Mouse (Mus musculus) adrenal gland, postnatal 36 days (tissue): ENCODE measurements at regions not wholly inside any gene's neighbourhood (a gene's known extent, or its start where the extent isn't known, plus 50 kb on each side); places are given as distances from the start of the nearest gene placed in this dataset.

Experiments
- DNase-seq, 2 experiments: peaks; one replicate each; pipeline ENCODE4 v3.0.0; 2021; ENCODE audit warnings: mixed read lengths in 1 of 2

DNA sequence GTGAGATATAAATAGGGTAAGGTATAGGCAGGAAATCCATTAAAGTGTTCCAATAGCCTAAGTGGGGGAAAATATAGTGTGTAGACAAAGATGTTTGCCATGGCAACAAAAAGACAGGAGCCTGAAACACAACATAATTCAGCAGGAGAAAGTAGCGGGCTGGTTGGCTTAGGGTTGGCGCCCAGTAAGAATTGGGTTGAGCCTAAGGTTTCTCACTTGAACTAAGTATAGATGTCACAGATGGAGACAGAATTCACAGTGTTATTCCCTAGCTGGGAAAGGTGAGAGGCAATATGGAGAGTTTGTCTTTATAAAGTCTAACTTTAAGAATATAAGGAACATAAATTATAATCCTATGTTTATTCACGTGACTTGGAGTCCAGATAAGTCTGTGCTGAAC, 64.8 kb upstream of the Ogfrl1 start:
- no peak for DNase-seq

DNA sequence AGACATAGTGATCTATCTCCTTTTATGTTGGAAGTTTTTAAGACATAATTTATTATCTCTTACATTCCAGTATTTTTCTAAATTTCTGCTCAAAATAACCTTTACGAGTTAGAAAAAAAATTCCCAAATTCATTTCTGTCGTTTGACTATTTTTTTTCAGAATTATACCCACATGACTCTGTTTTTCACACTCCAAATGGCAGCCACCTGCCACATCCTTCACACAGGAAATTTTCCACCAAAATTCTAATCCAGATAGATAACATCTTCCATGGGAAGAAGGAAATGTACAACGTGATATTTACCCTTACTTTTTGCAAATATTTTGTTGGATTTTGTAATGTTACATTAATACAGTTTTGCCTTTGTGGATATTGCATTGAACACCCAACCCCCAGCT, 66.5 kb upstream of the Ogfrl1 start:
- DNase-seq = no peak

DNA sequence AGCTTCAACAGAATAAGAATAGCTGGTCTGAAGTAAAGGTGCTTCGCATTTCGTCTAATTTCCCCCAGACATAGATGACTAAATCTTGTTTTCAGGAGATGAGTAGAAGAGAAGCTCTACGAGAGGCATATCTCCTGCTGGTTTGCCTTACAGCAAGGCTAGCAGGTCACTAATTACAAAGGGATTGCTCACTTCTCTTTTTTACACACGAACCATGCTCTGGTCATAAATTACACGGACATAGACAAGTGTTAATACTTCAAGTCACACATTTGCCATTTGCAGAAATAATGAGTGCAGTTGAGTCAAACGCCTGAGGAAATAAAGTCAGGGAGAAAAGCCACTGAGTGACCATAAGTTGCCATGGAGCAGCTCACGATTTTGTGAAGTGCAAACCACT, 68.8 kb upstream of the Ogfrl1 start:
- DNase-seq = no peak

GRCm38 (mm10) chr1:23467405-23467804, 69.8 kb upstream of the Ogfrl1 start:
- DNase-seq = no peak

GRCm38 (mm10) chr1:23480776-23481320, 83.3 kb upstream of the Ogfrl1 start:
- no peak for DNase-seq

- DNase-seq = no peak
Observed at GRCm38 (mm10) chr1:23484566-23484965, 87.0 kb upstream of the Ogfrl1 start.

DNA sequence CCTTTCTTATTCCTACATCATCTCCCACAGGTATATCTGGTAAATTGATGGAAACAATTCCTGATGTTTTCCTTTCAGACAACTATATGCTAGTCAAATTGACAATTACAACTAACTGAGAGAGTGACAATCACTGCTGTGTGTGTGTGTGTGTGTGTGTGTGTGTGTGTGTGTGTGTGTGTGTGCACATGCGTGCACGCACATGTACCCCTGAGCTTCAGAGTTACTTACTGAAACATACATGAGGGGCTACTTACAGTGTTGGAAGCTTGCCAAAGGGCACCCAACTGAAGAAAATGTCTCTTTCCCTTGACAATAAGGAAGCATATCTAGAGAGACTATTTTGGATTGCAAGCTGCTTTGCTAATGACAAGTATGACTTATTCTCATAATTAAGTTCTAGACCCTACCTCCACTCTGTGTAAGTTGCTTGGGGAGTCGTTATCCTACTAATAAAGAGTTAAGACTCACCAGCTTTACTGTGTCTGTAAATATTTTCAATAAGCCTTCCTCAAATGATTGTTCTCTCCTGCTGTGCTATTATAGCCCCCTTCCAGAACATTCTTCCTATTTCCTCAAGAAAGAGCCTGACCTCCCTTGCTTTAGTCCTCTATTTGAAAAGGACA, 87.7 kb upstream of the Ogfrl1 start:
- no peak for DNase-seq

GRCm38 (mm10) chr1:23487031-23487430, 89.5 kb upstream of the Ogfrl1 start:
- DNase-seq = no peak

GRCm38 (mm10) chr1:23490640-23491039, 93.1 kb upstream of the Ogfrl1 start:
- no peak for DNase-seq

DNA sequence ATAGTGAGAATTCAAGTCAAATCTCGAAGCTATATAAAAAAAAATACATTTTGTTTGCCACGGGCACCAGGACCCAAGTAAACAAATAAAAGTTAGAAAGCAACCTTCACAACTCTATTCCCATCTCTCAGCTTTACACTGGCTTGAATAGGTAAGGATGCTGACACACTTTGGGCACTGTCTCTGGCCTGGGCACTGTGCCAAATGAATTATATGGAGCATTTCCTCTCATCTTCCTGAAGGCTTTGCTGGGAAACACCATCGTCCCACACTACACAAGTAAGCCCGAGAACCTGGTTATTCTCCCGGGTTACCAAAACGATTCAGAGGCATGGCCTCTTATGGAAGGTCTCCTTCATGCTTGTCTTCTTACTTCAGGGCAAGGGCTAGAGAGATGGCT, 93.5 kb upstream of the Ogfrl1 start:
- DNase-seq = no peak

- DNase-seq = no peak
Observed at GRCm38 (mm10) chr1:23492981-23493380, 95.4 kb upstream of the Ogfrl1 start.

DNA sequence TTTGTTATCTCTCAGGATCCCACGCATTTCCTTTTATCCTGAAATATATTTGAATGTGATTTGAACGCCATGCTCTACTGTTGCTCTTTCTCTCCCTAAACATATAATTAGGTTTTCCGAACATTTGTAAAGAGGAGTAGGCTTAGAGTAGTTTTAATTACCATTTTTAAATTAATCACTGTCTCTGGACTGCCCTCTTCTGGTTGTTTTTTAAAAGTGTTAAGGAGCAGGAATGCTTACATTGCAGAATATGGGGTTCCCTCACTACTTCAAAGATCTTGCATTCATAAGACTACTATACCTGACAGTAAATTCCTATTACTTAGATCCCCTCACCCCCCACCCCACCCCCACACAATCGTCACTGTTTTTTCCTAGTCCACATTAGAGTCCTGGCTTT, 97.8 kb upstream of the Ogfrl1 start:
- no peak for DNase-seq

GRCm38 (mm10) chr1:23520113-23520512, 122.5 kb upstream of the Ogfrl1 start:
- DNase-seq = no peak

- DNase-seq = no peak
Observed at GRCm38 (mm10) chr1:23532659-23533058, 135.1 kb upstream of the Ogfrl1 start.

DNA sequence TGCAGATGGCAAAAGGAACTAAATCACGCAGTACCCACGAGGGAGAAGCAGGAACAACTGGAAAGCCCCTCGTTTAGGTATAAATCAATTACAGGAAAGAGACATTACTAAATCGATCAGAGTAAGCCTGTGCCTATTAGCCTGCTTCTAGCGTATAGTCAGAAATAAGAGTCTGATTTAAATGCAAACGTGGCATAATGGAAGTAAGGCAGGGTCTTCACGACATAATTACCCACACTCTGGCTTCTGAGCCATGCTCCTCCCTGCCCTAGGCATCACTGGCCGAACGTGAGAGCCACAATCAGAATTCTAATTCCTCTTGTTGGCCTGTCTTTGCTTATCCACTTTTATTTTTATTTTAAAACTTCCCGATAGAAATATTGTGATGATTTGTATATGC, 139.0 kb upstream of the Ogfrl1 start:
- DNase-seq = no peak

DNA sequence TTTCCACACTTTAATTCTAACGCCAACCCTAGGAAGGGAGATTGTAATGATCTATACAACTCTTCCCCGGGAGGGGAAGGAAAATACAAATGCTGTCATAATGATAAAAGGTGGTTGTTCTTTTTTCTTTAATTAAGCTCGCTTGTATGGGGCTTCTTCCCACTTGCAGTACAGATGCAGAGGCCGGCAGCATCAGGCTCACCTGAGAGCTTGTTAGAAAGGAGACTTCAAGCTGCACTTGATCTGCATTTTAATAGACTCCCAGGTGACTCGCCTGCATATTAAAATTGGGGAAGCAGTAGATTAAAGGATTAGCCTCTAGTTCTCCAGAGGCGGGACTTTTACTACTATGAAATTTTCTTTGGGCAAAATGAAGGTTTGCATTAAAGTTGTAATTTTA, 140.8 kb upstream of the Ogfrl1 start:
- no peak for DNase-seq

- no peak for DNase-seq
Observed at GRCm38 (mm10) chr1:23540594-23540993, 143.0 kb upstream of the Ogfrl1 start.

GRCm38 (mm10) chr1:23555794-23556193, 158.2 kb upstream of the Ogfrl1 start:
- DNase-seq = no peak

DNA sequence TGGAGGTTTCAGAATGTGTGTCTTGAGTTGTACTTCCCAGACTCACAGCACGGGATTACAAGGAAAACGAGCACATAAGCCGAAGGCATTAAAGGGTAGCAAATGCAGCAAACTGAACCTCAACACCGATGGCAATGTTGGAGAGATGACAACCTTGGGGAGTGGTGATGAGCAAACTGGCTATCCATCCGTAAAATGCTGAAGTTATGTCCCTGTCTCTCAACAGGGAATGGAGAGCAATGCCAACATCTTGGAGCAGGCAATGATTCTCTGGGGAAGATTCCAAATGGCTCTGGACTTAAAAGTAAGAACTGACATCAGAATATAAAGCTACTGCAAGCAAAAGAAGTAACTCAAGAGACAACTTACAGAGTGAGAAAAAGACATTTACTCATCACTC, 170.5 kb upstream of the Ogfrl1 start:
- no peak for DNase-seq

DNA sequence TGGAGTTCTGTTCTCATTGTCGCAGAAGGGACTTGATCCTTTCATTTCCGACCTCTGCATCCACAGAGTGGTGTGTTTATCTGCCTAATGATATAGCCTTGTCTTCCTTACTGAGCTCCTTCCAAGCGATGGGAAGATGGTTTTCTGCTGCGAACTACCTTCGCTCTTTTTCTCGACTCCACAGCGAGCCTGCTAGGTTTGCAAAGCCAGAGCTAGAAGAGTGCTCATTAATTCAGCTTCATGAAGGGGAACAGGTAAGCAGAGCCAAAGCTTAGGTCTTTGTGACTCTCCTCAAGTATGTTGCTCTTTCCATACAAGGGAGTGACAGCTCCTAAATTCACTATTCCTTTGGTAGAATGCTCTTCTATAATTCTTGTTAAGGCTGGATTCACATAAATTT, 176.9 kb upstream of the Ogfrl1 start:
- no peak for DNase-seq

DNA sequence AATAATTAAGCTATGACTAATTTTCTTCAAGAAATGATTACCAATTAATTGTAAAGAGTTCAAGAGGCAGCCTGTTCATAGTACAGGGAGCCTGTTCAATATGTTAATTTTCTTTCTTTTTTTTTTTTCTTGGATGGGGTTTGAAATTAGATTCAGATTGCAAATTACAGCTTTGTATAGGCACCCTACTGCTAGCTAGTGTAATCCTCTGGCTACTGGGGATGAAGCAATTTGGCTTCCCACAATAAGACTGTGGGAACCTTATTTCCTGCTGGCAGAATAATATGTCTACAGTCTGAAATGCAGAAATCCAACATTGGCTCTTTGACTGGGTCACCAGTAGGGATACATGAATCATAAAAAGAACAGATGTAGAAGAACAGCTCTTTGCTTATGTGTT, 177.4 kb upstream of the Ogfrl1 start:
- no peak for DNase-seq

GRCm38 (mm10) chr1:23575515-23575914, 177.9 kb upstream of the Ogfrl1 start:
- no peak for DNase-seq

- DNase-seq = no peak
Observed at GRCm38 (mm10) chr1:23576150-23576549, 178.6 kb upstream of the Ogfrl1 start.

DNA sequence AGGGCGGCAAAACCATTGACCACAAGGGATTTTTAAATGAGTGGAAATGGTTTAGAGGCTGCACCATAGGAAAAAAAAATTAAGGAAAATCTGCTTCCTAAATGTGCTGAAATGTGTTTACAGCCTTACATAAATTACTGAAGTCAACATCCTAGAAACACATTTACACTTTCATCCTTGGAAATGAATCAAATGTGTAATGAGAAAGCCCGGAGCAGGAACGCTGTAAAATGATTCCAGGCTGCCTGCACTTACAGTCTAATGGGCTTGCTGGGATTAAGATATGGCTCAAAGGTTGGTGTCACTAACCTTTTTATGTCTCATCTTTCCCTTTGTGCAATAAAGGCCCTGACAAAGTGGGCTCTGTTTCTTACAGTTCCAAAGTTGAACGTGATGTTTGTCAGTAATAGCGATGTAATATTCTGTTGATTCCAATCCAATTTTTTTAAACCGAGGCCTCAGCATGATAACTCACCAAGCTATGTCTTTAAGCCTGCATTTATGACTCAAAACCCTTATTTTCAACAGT, 172.1 kb upstream of the B3gat2 start:
- DNase-seq = no peak
